14 mouse cellular contexts compared by ENCODE assay signal in genomic region chr3:52600581-52600980, GRCm38 (mm10).
A peak's percentile ranks its signal among the peaks of the same experiment; 100 is the strongest.
DNase-seq lines count a peak whose midpoint lies in the region; ATAC-seq and TF ChIP-seq lines count a peak whose summit lies in the region.
"Had no signal": no experiment of that assay in that cellular context is flagged by ENCODE, and none has a peak within 500 bp of the region (broad histone marks: within the 10 kb centered on the region; RNA-seq: fewer than 3 reads in every experiment).

No protein-coding gene starts in this region.

- peak overlapping the region; percentile 80 for H3K27ac ChIP-seq in liver, postnatal 0 days (ENCODE audit: low read depth)
- no peak overlapping the region for H3K27ac ChIP-seq in liver, embryonic 12.5 days
- no peak overlapping the region for H3K27ac ChIP-seq in neural tube, embryonic 15.5 days (replicated peaks)
- H3K27ac ChIP-seq: heart, embryonic 13.5 days; hindbrain, postnatal 0 days; liver, embryonic 15.5 days; midbrain, embryonic 13.5 days; neural tube, embryonic 13.5 days had no signal

- DNase-seq in cerebellum, adult 18-20 months: peak; percentile 76 to 82
- no peak for DNase-seq in cerebellum, postnatal 14 days
- peak; percentile 20 for DNase-seq in liver, postnatal 0 days
- DNase-seq in gastrocnemius, postnatal 36 days: peak; percentile 62 to 66
- peak; percentile 90 for DNase-seq in skeletal muscle tissue, adult 2 months (ENCODE audit: low read depth, low spot score)

- no peak overlapping the region for H3K4me2 ChIP-seq in liver, postnatal 0 days (ENCODE audit: low read depth, low read length)
- H3K4me2 ChIP-seq in liver, embryonic 12.5 days: no peak overlapping the region
- H3K4me2 ChIP-seq in neural tube, embryonic 15.5 days: no peak overlapping the region
- H3K4me2 ChIP-seq: heart, embryonic 13.5 days; liver, embryonic 15.5 days; midbrain, embryonic 13.5 days; neural tube, embryonic 13.5 days had no signal

- intact Hi-C loops in gastrocnemius, postnatal 36 days (cut with DNase I): loop anchor here (2.0 kb wide), 1 partner anchor 332 kb away; the partner anchor contains the start of gene Foxo1

- TF ChIP-seq EP300 in liver, postnatal 0 days (IDR thresholded peaks at IDR 0.05; ENCODE audit: low read depth): no peak; the same call in 1 of the 2 replicates

- no peak overlapping the region for H3K9ac ChIP-seq in liver, postnatal 0 days (replicated peaks)
- H3K9ac ChIP-seq in liver, embryonic 12.5 days: no peak overlapping the region
- no peak overlapping the region for H3K9ac ChIP-seq in neural tube, embryonic 15.5 days (replicated peaks)
- H3K9ac ChIP-seq: heart, embryonic 13.5 days; liver, embryonic 15.5 days; midbrain, embryonic 13.5 days; neural tube, embryonic 13.5 days had no signal

- peaks cover 3% of the 10 kb centered on the region; the same call in 1 of the 2 replicates for H3K4me1 ChIP-seq in liver, postnatal 0 days (ENCODE audit: insufficient read depth)
- H3K4me1 ChIP-seq in liver, embryonic 12.5 days: no peaks in the 10 kb centered on the region
- H3K4me1 ChIP-seq in neural tube, embryonic 15.5 days: peaks cover 8% of the 10 kb centered on the region; the same call in 1 of the 2 replicates
- H3K4me1 ChIP-seq: liver, embryonic 15.5 days had no signal

- no peaks in the 10 kb centered on the region for H3K36me3 ChIP-seq in liver, postnatal 0 days (replicated peaks; ENCODE audit: insufficient read depth, low read length)
- H3K36me3 ChIP-seq in liver, embryonic 12.5 days: no peaks in the 10 kb centered on the region
- no peaks in the 10 kb centered on the region for H3K36me3 ChIP-seq in neural tube, embryonic 15.5 days
- H3K36me3 ChIP-seq: heart, embryonic 13.5 days; liver, embryonic 15.5 days; midbrain, embryonic 13.5 days; neural tube, embryonic 13.5 days had no signal

- no peak for TF ChIP-seq CTCF in liver, postnatal 0 days (IDR thresholded peaks at IDR 0.05; ENCODE audit: low read depth)

- H3K9me3 ChIP-seq in liver, postnatal 0 days (ENCODE audit: low read length): no peaks in the 10 kb centered on the region
- no peaks in the 10 kb centered on the region for H3K9me3 ChIP-seq in liver, embryonic 12.5 days (replicated peaks)
- no peaks in the 10 kb centered on the region for H3K9me3 ChIP-seq in neural tube, embryonic 15.5 days (replicated peaks)
- H3K9me3 ChIP-seq: heart, embryonic 13.5 days; liver, embryonic 15.5 days; midbrain, embryonic 13.5 days; neural tube, embryonic 13.5 days had no signal

- no peak overlapping the region for H3K4me3 ChIP-seq in liver, postnatal 0 days (ENCODE audit: low read depth, low read length)
- H3K4me3 ChIP-seq in liver, embryonic 12.5 days: no peak overlapping the region
- no peak overlapping the region for H3K4me3 ChIP-seq in neural tube, embryonic 15.5 days (replicated peaks)
- H3K4me3 ChIP-seq: erythroblast, embryonic 14.5 days; heart, embryonic 13.5 days; liver, embryonic 15.5 days; midbrain, embryonic 13.5 days; neural tube, embryonic 13.5 days had no signal

- peak; percentile 78 for ATAC-seq in liver, postnatal 0 days
- no peak for ATAC-seq in liver, embryonic 12.5 days
- ATAC-seq in inflammation-experienced regulatory T-cells, adult 6 months: no peak
- no peak for ATAC-seq in neural tube, embryonic 15.5 days (ENCODE audit: low FRiP score)
- ATAC-seq: hindbrain, postnatal 0 days; midbrain, embryonic 13.5 days had no signal

- WGBS in liver, postnatal 0 days (ENCODE audit: insufficient replicate concordance): 81% methylated on average over 13 of the region's 13 CpGs
- 79% methylated on average over 13 of the region's 13 CpGs for WGBS in liver, embryonic 12.5 days (ENCODE audit: insufficient replicate concordance)
- WGBS in neural tube, embryonic 15.5 days: 91% methylated on average over 13 of the region's 13 CpGs

- no peaks in the 10 kb centered on the region for H3K27me3 ChIP-seq in liver, postnatal 0 days (ENCODE audit: insufficient read depth, low read length)
- H3K27me3 ChIP-seq in liver, embryonic 12.5 days (replicated peaks): no peaks in the 10 kb centered on the region
- no peaks in the 10 kb centered on the region for H3K27me3 ChIP-seq in neural tube, embryonic 15.5 days (replicated peaks)
- H3K27me3 ChIP-seq: heart, embryonic 13.5 days; liver, embryonic 15.5 days; neural tube, embryonic 13.5 days had no signal

Comparison
In these comparisons a context has a peak if more than half of its experiments do, and no peak if none do; other contexts are left out.
1. DNase-seq: peak in cerebellum, adult 18-20 months (2 of 2), liver, postnatal 0 days (single experiment), gastrocnemius, postnatal 36 days (2 of 2) and skeletal muscle tissue, adult 2 months (single experiment); none in cerebellum, postnatal 14 days (0 of 2).